Mouse (Mus musculus) cortical plate, adult 2 months (tissue): ENCODE measurements around the gene Cst3.

ENCODE experiments used
- CTCF ChIP-seq: fragments of 200-500 bp; IDR thresholded peaks from 2 replicates; pipeline ENCODE4 v1.5.1; 2011; ENCODE audit warnings: mild to moderate bottlenecking, control low read depth, low read length; ENCODE audit not compliant: insufficient read depth; ENCODE audit errors: extremely low read depth
- POLR2A ChIP-seq: fragments of 200-500 bp; IDR thresholded peaks from 2 replicates; pipeline ENCODE4 v1.6.1; 2011; ENCODE audit warnings: mild to moderate bottlenecking, low read length, control low read depth; ENCODE audit not compliant: insufficient read depth; ENCODE audit errors: extremely low read depth

- TF ChIP-seq POLR2A (no peak), CTCF (no peak)
Measured at GRCm38 (mm10) chr2:148889331-148890010, 14.0 kb upstream of the Cst3 start.
